Mouse (Mus musculus): Measurements from ENCODE around the gene Rcan1.

DNA sequence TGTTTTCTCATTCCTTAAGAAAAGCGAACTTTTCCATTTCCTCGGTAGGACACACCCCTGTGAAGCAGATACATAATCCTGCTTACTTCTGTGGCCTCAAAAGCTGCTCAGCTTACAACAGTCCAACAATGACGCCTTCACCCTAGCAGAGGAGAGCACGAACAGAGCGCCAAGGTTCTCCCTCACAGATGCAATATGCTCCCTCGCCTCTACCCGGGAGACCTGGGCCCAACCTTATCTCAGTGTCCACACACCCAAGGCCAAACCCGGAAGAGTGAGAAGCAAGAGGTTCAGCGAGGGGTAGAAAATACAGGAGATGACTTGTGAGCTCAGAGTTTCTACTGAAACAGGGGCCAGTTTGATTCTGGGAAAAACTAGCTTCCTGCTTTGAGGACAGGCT is 18.7 kb upstream of the Rcan1 start:
- TF ChIP-seq CTCF (conservative IDR thresholded peaks at IDR 0.05; ENCODE audit: insufficient read depth, insufficient read length, low read depth, low read length) (no peak), POLR2A (IDR thresholded peaks at IDR 0.05; ENCODE audit: low read depth, low read length) (no peak)
